Mouse (Mus musculus) heart, embryonic 10.5 days (tissue): ENCODE results near the gene BC025920. TPM values are rescaled to one million over a fixed set of nuclear protein-coding genes. Genes with fewer than 3 reads are reported as not detected.

ENCODE experiments used
- DNase-seq: peaks from one replicate; pipeline ENCODE4 v3.0.0-alpha.2; 2017; ENCODE audit warnings: low spot score
- H3K27ac ChIP-seq: fragments of 300-500 bp; sonication (generic); 2 replicates; pipeline ENCODE4 v1.5.1; 2016; ENCODE audit warnings: mild to moderate bottlenecking
- H3K27me3 ChIP-seq: fragments of 300-500 bp; sonication (generic); 2 replicates; pipeline ENCODE4 v1.6.1; 2016; ENCODE audit warnings: mild to moderate bottlenecking; ENCODE audit not compliant: poor library complexity, insufficient read depth, severe bottlenecking
- H3K36me3 ChIP-seq: fragments of 300-500 bp; sonication (generic); 2 replicates; pipeline ENCODE4 v1.6.1; 2016; ENCODE audit warnings: mild to moderate bottlenecking, moderate library complexity
- H3K4me1 ChIP-seq: fragments of 300-500 bp; sonication (generic); 2 replicates; pipeline ENCODE4 v1.6.1; 2016; ENCODE audit warnings: mild to moderate bottlenecking
- H3K4me3 ChIP-seq: fragments of 300-500 bp; sonication (generic); 2 replicates; pipeline ENCODE4 v1.5.1; 2016; ENCODE audit warnings: mild to moderate bottlenecking, moderate library complexity
- H3K9me3 ChIP-seq: fragments of 300-500 bp; sonication (generic); 2 replicates; pipeline ENCODE4 v1.6.1; 2016; ENCODE audit warnings: mild to moderate bottlenecking, moderate library complexity
- WGBS: fragments of 180-500 bp; shearing (Covaris S2); methylation state at CpG from one replicate; pipeline ENCODE4 v1.1.7; 2016; 5-methylcytosine and 5-hydroxymethylcytosine counted together
- polyA plus RNA-seq: library from polyadenylated mRNA; unstranded; fragments of >200 nt; fragmentation: Nextera tagmentation; extraction: Ambion mirVana; gene quantifications from 2 replicates; pipeline ENCODE4 v1.2.1, GENCODE M21; 2016

Gene BC025920
- polyA plus RNA-seq: 0.95 and 1.4 TPM in 2 replicates

DNA sequence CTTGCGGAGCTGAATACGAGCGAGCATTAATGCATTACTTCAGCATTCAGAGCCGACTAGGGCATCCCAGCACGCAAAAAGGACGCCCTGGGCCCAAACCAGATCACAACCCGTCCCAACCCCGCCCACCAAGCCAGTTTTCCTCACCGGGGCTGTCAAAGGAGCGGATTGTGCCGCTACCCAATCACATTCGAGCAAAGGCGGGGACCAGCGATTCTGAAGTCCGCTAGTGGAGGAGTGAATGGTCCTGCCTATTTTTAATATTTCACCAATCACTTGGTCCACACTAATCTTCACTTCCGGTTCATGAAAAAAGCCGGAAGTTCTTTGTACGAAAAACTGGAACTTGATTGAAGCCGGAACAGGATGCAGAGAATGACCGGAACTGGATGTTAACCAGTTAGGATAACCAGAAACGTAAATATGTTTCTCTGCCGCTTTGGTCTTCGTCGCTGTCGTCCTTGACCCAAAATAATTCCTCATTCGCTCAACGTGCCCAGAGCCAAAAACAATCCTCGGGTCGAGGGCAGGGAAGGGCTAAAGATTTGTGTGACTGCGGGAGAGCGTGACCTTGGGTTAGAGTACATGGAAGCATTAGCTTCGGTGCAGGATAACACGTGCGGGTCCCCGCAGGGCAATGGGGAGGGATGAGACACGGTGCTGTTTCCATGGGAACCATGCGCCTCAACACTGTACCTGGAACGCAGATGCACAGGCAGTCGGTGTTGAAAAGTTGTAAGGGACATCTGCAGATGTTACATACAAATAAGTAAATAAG lies at the start of gene BC025920:
TSS of gene BC025920 (plus strand) at position 297 of the 778 bp plus-strand sequence.
- Histone ChIP-seq H3K27me3 (no peaks in the 10 kb centered on the region), H3K4me1 (peaks cover 22% of the 10 kb centered on the region), H3K4me3 (peak within 1 kb of the TSS; percentile 69), H3K27ac (peak within 1 kb of the TSS; percentile 92), H3K36me3 (peaks cover 18% of the 10 kb centered on the region; the same call in 1 of the 2 replicates), H3K9me3 (no peaks in the 10 kb centered on the region)
- WGBS: 1% methylated on average over 39 of the region's 39 CpGs
- DNase-seq: peak; percentile 99

DNA sequence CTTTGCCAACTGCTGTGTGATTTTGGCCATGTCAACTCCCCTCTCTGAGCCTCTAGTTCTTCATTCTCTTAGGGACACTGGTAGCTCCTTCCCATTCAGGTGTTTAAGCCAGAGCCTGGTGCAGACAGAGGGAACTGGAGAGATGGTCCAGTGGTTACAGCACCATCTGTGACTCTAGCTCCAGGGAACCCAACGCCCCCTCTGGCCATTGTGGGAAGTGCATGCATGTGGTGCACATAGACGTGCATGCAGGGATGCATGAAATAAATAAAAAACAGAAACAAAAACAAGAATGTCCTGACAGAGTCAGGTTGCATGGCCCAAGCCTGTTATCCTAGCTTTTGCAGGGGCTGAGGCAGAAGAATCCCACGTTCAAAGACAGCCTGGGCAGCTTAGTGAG lies 49.8 kb upstream of the BC025920 start:
- DNase-seq: no peak
- peaks cover 3% of the 10 kb centered on the region; the same call in 1 of the 2 replicates for H3K9me3 ChIP-seq
- peaks cover 26% of the 10 kb centered on the region for H3K4me1 ChIP-seq
- H3K36me3 ChIP-seq: peaks cover 6% of the 10 kb centered on the region
- H3K27ac ChIP-seq: no peak overlapping the region
- no peak overlapping the region for H3K4me3 ChIP-seq
- 63% methylated on average over 3 of the region's 3 CpGs for WGBS
- no peaks in the 10 kb centered on the region for H3K27me3 ChIP-seq

DNA sequence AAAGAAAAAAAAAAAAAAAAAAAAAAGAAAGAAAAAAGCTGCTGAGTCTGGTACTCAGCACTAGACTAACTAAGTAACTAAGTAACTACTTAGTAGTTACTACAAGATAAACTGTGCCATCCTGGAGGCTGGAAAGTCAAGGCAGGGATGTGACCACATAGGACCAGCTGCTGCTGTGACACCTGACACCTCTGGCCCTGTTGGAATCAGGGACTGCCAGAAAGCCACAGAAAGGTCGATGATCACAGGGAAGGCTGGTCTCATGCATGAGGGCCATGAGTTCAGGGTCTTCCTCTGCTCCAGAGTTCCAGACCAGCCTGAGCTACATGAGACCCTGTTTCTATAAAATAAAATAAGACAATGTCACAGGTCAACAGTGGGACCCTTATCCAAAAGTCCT lies 48.6 kb upstream of the BC025920 start:
- Histone ChIP-seq H3K27me3 (no peaks in the 10 kb centered on the region), H3K4me1 (peaks cover 28% of the 10 kb centered on the region), H3K9me3 (peaks cover 3% of the 10 kb centered on the region; the same call in 1 of the 2 replicates), H3K4me3 (no peak overlapping the region), H3K27ac (no peak overlapping the region), H3K36me3 (peaks cover 17% of the 10 kb centered on the region)
- no peak for DNase-seq
- 32% methylated on average over 1 of the region's 1 CpGs for WGBS

DNA sequence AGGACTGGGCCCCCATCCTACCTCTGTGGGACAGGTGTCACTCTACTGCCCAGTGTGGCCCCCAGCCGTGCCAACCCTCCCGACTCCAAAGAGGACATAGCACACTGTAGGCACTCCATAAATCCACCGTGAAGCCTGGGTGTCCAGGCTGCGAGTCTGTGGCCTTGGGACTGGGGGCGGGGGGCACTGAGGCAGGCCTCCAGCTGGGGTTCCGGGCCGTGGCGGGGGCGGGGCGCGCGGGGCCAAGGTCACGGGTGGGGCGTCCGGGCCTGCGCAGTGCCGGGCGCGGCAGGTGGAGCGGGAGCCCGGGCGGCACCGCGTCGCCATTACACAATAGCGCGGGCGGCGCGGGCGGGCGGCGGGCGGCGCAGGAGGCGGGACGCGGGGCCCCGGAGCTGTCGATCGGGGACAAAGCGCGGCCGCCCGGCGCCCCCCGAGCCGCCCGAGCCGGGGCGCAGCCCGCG lies 46.9 kb upstream of the BC025920 start, which contains the start of gene Aes:
TSS of gene Aes (plus strand) at position 326 of the 464 bp plus-strand sequence.
- peaks cover 45% of the 10 kb centered on the region for H3K4me1 ChIP-seq
- WGBS: under 1% methylated on average over 49 of the region's 53 CpGs
- peak within 1 kb of the TSS; percentile 98 for H3K27ac ChIP-seq
- peak within 1 kb of the TSS; percentile 91 for H3K4me3 ChIP-seq
- no peak for DNase-seq
- H3K27me3 ChIP-seq: no peaks in the 10 kb centered on the region
- H3K36me3 ChIP-seq: peaks cover 32% of the 10 kb centered on the region
- no peaks in the 10 kb centered on the region for H3K9me3 ChIP-seq

DNA sequence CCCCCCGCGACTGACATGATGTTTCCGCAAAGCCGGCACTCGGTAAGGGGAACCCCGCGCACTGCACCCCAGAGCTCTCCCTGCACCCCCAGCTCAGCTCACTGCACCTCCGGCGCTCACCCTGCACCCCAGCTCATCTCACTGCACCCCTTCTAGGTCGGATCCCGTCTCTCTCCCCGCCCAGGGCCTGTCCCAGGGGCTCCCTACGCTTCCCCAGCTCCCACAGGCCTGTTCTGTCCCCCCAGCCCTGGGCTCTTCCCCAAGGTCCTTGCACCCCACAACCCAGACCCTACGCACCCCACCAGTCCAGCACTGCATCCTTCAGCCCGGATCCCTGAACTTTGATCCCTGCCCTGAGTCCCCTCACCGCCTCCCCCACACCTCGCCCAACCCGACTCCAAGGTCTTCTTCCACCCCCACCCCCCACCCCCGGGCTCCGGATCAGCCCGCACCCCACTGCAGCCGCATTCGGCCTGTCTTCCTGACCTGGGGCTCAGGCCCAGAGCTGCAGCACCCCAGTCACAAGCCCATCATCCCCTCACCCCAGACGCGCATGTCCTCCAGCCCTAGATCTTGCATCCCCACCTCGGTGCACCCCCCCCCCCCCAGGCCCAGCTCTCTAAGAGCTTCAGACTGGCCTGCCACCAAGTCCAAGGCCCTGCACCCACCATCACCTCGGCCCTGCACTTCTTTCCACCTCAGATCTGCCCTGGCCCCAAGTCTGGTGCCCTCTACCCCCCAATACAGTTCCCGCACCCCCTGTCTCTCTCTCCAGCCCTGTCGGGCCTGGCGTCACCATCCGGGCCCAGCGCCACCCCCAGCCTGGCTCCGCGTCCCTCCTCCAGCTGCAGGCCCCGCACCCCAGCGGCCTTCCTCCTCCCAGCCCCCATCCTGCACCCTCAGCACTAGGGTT lies 46.2 kb upstream of the BC025920 start:
- no peak for DNase-seq
- H3K4me1 ChIP-seq: peaks cover 52% of the 10 kb centered on the region
- peak overlapping the region; percentile 91 for H3K4me3 ChIP-seq
- H3K27me3 ChIP-seq: peaks cover 6% of the 10 kb centered on the region; the same call in 1 of the 2 replicates
- no peaks in the 10 kb centered on the region for H3K9me3 ChIP-seq
- peaks cover 39% of the 10 kb centered on the region for H3K36me3 ChIP-seq
- peak overlapping the region; percentile 98 for H3K27ac ChIP-seq
- WGBS: 2% methylated on average over 31 of the region's 36 CpGs

DNA sequence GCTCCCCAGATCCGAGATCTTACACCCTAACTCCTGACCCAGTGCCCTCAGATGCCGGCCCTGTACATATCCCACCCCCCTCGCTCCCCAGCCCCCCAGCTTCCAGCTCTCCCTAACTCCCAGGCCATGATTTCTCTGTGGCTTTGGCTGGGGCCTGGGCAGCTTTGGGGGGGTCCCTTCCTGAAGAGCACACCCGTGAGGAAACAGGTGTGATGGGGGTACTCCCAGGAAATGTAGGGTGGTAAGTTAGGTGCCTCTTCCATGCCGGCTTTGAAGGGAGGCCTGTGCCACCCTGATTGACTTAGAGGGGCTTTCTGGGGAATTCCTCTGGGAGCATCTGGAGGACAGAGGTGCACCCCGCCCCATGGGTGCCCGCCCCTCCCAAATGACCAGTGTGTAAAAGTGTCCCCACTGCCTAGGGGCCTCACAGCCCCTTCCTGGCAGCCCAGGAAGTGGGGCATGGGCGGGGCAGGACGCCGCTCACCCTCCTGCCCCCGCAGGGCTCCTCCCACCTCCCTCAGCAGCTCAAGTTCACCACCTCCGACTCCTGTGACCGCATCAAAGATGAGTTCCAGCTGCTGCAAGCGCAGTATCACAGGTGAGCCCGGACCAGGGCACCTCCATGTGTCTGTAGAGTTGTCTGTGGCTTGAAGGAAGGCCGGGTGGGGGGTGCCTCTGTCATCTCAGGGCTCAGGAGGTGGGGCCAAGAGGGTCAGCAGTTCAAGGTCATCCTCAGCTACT lies 45.2 kb upstream of the BC025920 start:
- DNase-seq: no peak
- WGBS: 13% methylated on average over 16 of the region's 16 CpGs
- peaks cover 49% of the 10 kb centered on the region for H3K36me3 ChIP-seq
- H3K27ac ChIP-seq: peak overlapping the region; percentile 98
- no peaks in the 10 kb centered on the region for H3K9me3 ChIP-seq
- H3K4me1 ChIP-seq: peaks cover 62% of the 10 kb centered on the region
- peaks cover 13% of the 10 kb centered on the region; the same call in 1 of the 2 replicates for H3K27me3 ChIP-seq
- peak overlapping the region; percentile 91 for H3K4me3 ChIP-seq

DNA sequence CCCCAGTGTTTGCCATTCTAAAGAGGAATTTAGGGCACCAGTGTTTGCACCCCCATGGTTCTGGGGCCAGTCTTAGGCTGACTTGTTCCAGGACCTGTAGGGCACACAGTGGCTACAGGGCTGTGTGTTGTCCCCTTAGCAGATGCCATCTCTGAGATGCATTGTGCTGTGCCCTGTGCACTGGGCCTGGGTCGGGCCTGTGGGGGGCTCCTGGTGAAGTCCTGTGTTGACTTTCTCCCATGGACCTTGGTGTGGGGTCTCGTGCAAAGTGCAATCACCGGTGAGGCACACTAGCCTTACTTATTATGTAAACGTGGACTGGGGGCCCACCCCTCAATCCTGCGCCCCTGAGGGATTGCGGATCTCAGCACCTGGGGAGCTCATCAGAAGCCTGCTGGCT lies 43.7 kb upstream of the BC025920 start:
- WGBS: 82% methylated on average over 6 of the region's 6 CpGs
- 0 out of 2 replicates have a peak overlapping the region, but pooled peaks have one; percentile 62 for H3K27ac ChIP-seq
- H3K4me3 ChIP-seq: peak overlapping the region; percentile 15; the same call in 1 of the 2 replicates
- H3K27me3 ChIP-seq: peaks cover 26% of the 10 kb centered on the region
- no peaks in the 10 kb centered on the region for H3K9me3 ChIP-seq
- no peak for DNase-seq
- H3K4me1 ChIP-seq: peaks cover 64% of the 10 kb centered on the region
- peaks cover 62% of the 10 kb centered on the region for H3K36me3 ChIP-seq

DNA sequence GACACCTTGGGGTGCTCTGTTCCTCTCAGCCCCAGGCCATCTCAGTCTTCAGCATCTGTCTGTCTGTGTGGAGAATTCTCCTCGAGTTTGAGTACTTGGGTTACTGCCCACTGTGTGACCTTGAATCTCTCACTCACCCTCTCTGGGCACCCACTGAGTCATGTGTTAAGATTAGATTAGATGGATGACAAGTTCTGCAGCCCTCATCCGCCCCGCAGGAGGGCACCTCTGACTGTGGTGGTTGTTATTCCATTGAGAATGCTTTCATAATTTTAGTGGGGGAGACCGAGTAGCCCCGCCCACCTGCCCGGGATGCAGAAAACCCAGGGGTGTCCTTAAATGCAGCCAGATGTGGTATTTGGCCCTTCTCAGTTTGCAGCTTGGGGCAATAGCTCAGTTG lies 42.6 kb upstream of the BC025920 start:
- DNase-seq: no peak
- H3K36me3 ChIP-seq: peaks cover 62% of the 10 kb centered on the region
- 40% methylated on average over 6 of the region's 6 CpGs for WGBS
- H3K9me3 ChIP-seq: no peaks in the 10 kb centered on the region
- H3K4me3 ChIP-seq: peak overlapping the region; percentile 47; the same call in 1 of the 2 replicates
- H3K4me1 ChIP-seq: peaks cover 74% of the 10 kb centered on the region
- H3K27me3 ChIP-seq: peaks cover 30% of the 10 kb centered on the region
- H3K27ac ChIP-seq: peak overlapping the region; percentile 62; the same call in 1 of the 2 replicates

DNA sequence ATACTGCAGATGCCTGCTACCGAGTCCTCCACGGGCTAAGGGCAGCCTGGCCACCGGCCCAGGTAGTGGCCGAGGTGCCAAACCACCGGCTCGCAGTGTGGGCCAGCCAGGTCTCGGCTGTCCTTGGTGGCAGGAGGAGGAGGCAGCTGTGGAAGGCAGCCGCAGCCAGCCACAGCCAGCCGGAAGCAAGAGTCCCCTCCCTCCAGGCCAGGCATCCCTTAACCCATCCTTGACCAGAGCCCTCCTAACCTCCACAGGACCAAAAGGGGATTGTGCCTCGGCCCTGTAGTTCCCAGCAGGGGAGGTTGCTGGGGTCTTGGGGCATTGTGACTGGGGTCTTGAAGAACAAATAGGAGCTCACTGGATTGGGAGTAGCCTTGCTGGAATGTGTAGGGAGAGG lies 41.9 kb upstream of the BC025920 start:
- Histone ChIP-seq H3K9me3 (no peaks in the 10 kb centered on the region), H3K4me3 (peak overlapping the region; percentile 47), H3K27ac (peak overlapping the region; percentile 86), H3K27me3 (peaks cover 30% of the 10 kb centered on the region), H3K36me3 (peaks cover 62% of the 10 kb centered on the region), H3K4me1 (peaks cover 77% of the 10 kb centered on the region)
- WGBS: 2% methylated on average over 10 of the region's 10 CpGs
- DNase-seq: no peak

DNA sequence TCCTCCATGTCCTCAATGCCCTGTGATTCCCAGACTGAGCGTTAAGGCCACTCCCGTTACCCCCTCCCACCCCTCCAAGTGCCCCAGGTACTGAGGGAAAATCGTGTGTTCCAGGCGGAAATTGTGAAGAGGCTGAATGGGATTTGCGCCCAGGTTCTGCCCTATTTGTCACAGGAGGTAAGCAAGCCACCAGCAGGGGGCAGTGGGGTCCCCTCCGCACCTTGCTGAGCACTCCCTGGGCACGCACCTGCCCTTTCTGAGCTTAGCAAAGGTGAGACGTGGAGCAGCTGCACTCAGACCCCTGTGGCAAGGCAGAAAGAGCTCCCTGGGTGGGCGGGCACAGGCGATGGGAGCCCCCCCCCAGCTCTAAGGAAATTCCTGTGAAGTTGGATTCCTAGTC lies 41.3 kb upstream of the BC025920 start:
- DNase-seq: no peak
- Histone ChIP-seq H3K4me1 (peaks cover 81% of the 10 kb centered on the region), H3K9me3 (no peaks in the 10 kb centered on the region), H3K27ac (peak overlapping the region; percentile 86; the same call in 1 of the 2 replicates), H3K36me3 (peaks cover 62% of the 10 kb centered on the region), H3K27me3 (peaks cover 30% of the 10 kb centered on the region), H3K4me3 (no peak overlapping the region)
- WGBS: 17% methylated on average over 10 of the region's 10 CpGs

DNA sequence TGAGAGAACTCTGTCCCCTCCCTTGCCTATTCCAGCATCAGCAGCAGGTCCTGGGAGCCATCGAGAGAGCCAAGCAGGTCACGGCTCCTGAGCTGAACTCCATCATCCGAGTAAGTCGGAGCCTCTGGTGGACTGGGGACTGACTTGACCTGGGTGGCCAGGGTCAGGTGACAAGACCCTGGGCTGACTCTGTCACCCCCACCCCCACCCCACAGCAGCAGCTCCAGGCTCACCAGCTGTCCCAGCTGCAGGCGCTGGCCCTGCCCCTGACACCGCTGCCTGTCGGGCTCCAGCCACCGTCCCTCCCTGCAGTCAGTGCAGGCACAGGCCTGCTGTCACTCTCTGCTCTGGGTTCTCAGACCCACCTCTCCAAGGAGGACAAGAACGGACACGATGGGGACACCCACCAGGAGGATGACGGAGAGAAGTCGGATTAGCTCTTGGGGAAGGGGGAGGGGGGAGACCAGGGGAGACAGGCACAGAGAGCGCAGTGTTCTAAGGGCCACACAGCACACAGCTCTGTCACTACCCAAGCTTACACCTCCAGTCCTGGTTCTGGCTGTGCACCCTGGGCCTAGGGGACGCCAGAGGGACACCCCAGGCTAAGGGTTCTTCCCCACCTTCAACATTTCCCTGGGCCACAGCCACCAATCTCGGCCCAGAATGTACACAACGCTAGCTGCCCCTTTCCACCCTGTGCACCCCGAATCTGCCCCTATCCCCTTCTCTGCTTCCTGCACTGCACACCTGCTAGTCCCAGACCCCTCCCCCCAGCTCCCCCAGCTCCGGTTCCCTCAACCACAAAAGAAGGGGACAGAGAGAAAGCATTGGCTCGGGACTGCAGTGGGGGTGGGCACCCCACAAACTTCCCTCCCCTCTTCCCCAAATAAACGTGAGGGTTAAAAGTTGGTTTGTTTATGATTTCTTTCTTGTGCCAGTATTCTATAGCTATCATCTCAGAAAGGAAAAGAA lies 40.5 kb upstream of the BC025920 start:
- no peak for DNase-seq
- Histone ChIP-seq H3K36me3 (peaks cover 62% of the 10 kb centered on the region), H3K4me3 (no peak overlapping the region), H3K27ac (peak overlapping the region; percentile 32; the same call in 1 of the 2 replicates), H3K27me3 (peaks cover 30% of the 10 kb centered on the region), H3K4me1 (peaks cover 83% of the 10 kb centered on the region), H3K9me3 (no peaks in the 10 kb centered on the region)
- WGBS: 36% methylated on average over 20 of the region's 20 CpGs
